ENCODE assay signal across 8 mouse cellular contexts in the genomic region with DNA sequence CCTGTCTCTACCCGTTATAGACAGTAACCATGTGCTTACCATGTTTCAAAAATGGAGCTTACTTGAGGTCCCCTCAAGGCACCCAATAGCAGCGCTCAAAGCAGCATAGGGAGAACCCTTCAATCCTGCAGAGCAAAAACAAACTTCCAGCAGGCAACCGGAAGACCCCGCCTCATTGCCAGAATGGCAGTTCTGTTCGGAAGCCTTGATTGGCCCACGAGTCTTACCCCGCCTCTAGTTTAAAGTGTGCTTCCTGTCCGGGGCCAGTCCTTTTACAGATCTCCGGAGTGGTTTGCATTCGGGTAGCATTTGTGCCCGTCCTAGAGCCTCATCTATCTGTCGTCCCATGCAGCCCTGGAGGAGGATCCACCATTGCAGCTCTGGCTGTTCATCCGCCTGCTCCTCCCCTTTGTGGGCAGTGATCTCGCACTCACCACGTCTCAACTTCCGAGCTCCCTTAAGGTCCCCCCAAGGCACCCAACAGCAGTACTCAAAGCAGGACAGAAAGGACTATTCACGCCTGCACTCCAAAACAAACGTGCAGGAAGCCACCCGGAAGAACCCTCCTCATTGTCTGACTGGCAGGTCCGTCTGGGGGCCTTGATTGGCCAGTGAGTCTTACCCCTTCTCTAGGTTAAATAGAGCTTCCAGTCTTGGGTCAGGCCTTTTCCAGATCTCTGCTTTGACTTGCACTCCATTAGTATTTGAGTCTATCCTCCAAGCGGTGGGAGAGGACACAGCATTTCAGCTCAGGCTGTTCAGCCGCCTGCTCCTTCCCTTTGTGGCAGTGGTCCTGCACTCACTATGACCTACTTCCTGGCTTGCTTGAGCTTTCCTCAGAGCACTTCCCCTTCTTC. TPM values are rescaled to one million over a fixed set of nuclear protein-coding genes. Genes with fewer than 3 reads are reported as not detected.
DNase-seq lines count a peak whose midpoint lies in the region; ATAC-seq and TF ChIP-seq lines count a peak whose summit lies in the region.
"Not testable (repeated sequence)": the region's sequence is repeated elsewhere in the genome, so short reads cannot be mapped to it uniquely, and the experiment has no call there.

No protein-coding gene starts in this region.

- 12% methylated on average over 22 of the region's 22 CpGs for WGBS in embryonic facial prominence, embryonic 13.5 days
- WGBS in kidney, adult 2 months, result 7% methylated on average over 22 of the region's 22 CpGs
- 14% methylated on average over 22 of the region's 22 CpGs for WGBS in limb, embryonic 11.5 days
- WGBS in midbrain, embryonic 13.5 days, result 11% methylated on average over 22 of the region's 22 CpGs
- WGBS in small intestine, adult 2 months, result 10% methylated on average over 22 of the region's 22 CpGs

- not testable (repeated sequence) for H3K27me3 ChIP-seq in embryonic facial prominence, embryonic 13.5 days; kidney, adult 2 months (replicated peaks; ENCODE audit: control insufficient read depth, insufficient read depth, low read length); limb, embryonic 11.5 days (ENCODE audit: control insufficient read depth, insufficient read depth, low read length); midbrain, embryonic 13.5 days; small intestine, adult 2 months (ENCODE audit: control insufficient read depth, insufficient read depth, low read length)

- peak overlapping the region; percentile 95 for H3K27ac ChIP-seq in embryonic facial prominence, embryonic 13.5 days
- peak overlapping the region; percentile 74 for H3K27ac ChIP-seq in kidney, adult 2 months (ENCODE audit: insufficient read depth, low read depth, low read length)
- H3K27ac ChIP-seq in limb, embryonic 11.5 days (replicated peaks; ENCODE audit: low read depth, low read length), result peak overlapping the region; percentile 75
- peak overlapping the region; percentile 88 for H3K27ac ChIP-seq in midbrain, embryonic 13.5 days
- H3K27ac ChIP-seq in small intestine, adult 2 months (ENCODE audit: insufficient read depth, low read depth, low read length), result peak overlapping the region; percentile 94

- not testable (repeated sequence) for TF ChIP-seq CTCF in kidney, adult 2 months (conservative IDR thresholded peaks at IDR 0.05; ENCODE audit: insufficient read depth, insufficient read length, low read depth, low read length); small intestine, adult 2 months (IDR thresholded peaks at IDR 0.05; ENCODE audit: extremely low read depth, insufficient read length, insufficient replicate concordance, low read depth, low read length)

- not testable (repeated sequence) for TF ChIP-seq POLR2A in kidney, adult 2 months (IDR thresholded peaks at IDR 0.05; ENCODE audit: low read depth, low read length)
- TF ChIP-seq POLR2A in small intestine, adult 2 months (IDR thresholded peaks at IDR 0.05; ENCODE audit: low read depth, low read length), result peak; percentile 42; the same call in 1 of the 2 replicates

- peak overlapping the region; percentile 74 for H3K9ac ChIP-seq in embryonic facial prominence, embryonic 13.5 days
- peak overlapping the region; percentile 59 for H3K9ac ChIP-seq in limb, embryonic 11.5 days (ENCODE audit: low read length)
- peak overlapping the region; percentile 69 for H3K9ac ChIP-seq in midbrain, embryonic 13.5 days (replicated peaks)

- DNase-seq in 3134 (ENCODE audit: extremely low read depth, insufficient read length, low spot score), result peak; percentile 81
- peak; percentile 85 to 87 for DNase-seq in adrenal gland, postnatal 36 days
- peak; percentile 89 to 92 for DNase-seq in heart, adult 18-20 months
- DNase-seq in kidney, adult 2 months, result peak; percentile 92
- DNase-seq in limb, embryonic 11.5 days (ENCODE audit: low spot score), result peak; percentile 77

- ATAC-seq in embryonic facial prominence, embryonic 13.5 days (ENCODE audit: insufficient number of reproducible peaks, insufficient read depth, low FRiP score, low TSS enrichment, low read depth), result peak; percentile 92
- peak; percentile 97 for ATAC-seq in limb, embryonic 11.5 days (ENCODE audit: insufficient number of reproducible peaks, low FRiP score, low TSS enrichment, low read depth)
- ATAC-seq in midbrain, embryonic 13.5 days, result peak; percentile 99

- H3K4me3 ChIP-seq in embryonic facial prominence, embryonic 13.5 days, result peak overlapping the region; percentile 53
- H3K4me3 ChIP-seq in kidney, adult 2 months (ENCODE audit: insufficient read depth, low read depth, low read length), result peak overlapping the region; percentile 75
- peak overlapping the region; percentile 43 for H3K4me3 ChIP-seq in limb, embryonic 11.5 days (ENCODE audit: low read depth, low read length)
- H3K4me3 ChIP-seq in midbrain, embryonic 13.5 days (replicated peaks), result peak overlapping the region; percentile 53
- H3K4me3 ChIP-seq in small intestine, adult 2 months (ENCODE audit: low read depth, low read length), result peak overlapping the region; percentile 93

- H3K4me2 ChIP-seq in embryonic facial prominence, embryonic 13.5 days, result peak overlapping the region; percentile 62
- H3K4me2 ChIP-seq in limb, embryonic 11.5 days (ENCODE audit: low read depth, severe bottlenecking), result peak overlapping the region; percentile 48
- peak overlapping the region; percentile 61 for H3K4me2 ChIP-seq in midbrain, embryonic 13.5 days (replicated peaks)

- not testable (repeated sequence) for H3K9me3 ChIP-seq in embryonic facial prominence, embryonic 13.5 days; limb, embryonic 11.5 days (ENCODE audit: control insufficient read depth, low read length); midbrain, embryonic 13.5 days

- not testable (repeated sequence) for H3K36me3 ChIP-seq in embryonic facial prominence, embryonic 13.5 days; kidney, adult 2 months (ENCODE audit: control insufficient read depth, insufficient read depth, low read length); limb, embryonic 11.5 days (ENCODE audit: control insufficient read depth, insufficient read depth, low read length); midbrain, embryonic 13.5 days; small intestine, adult 2 months (ENCODE audit: control insufficient read depth, insufficient read depth, low read length)

- not testable (repeated sequence) for H3K4me1 ChIP-seq in embryonic facial prominence, embryonic 13.5 days; kidney, adult 2 months (ENCODE audit: control insufficient read depth, insufficient read depth, low read length); limb, embryonic 11.5 days (ENCODE audit: control insufficient read depth, insufficient read depth, low read length); midbrain, embryonic 13.5 days (replicated peaks); small intestine, adult 2 months (ENCODE audit: control insufficient read depth, insufficient read depth, insufficient read length, low read length)

RNA-seq across cellular contexts. Expression of a gene that starts 22.0 kb away (rescaled TPM):
- 10 to 100 TPM; 80.0 to 92.4 TPM for total RNA-seq in adrenal gland, postnatal 36 days (2021)
- 6.3 and 7.8 TPM in 2 replicates for polyA plus RNA-seq in embryonic facial prominence, embryonic 13.5 days (2015; fragmentation: Nextera tagmentation; extraction: Ambion mirVana)
- 10 to 100 TPM; 44.6 to 52.3 TPM for total RNA-seq in heart, adult 18-20 months (2021)
- 11.0 and 13.3 TPM in 2 replicates for polyA plus RNA-seq in kidney, adult 2 months (2012; rRNA removed)
- polyA plus RNA-seq in limb, embryonic 11.5 days (2014; fragmentation: Nextera tagmentation; extraction: Ambion mirVana), result 2.7 and 3.5 TPM in 2 replicates
- 4.5 and 5.2 TPM in 2 replicates for polyA plus RNA-seq in midbrain, embryonic 13.5 days (2015; fragmentation: Nextera tagmentation; extraction: Ambion mirVana)
- polyA plus RNA-seq in small intestine, adult 2 months (2012; rRNA removed), result 7.6 and 16.2 TPM in 2 replicates

Comparison
In these comparisons a context has a peak if more than half of its experiments do, and no peak if none do; other contexts are left out.
1. Peak in every context shown above with its lines: DNase-seq, ATAC-seq, H3K4me3 ChIP-seq and H3K27ac ChIP-seq.
2. H3K4me3 ChIP-seq: peak in every context shown above with its lines; median percentile 93 in small intestine, adult 2 months; 75 in kidney, adult 2 months; 53 in embryonic facial prominence, embryonic 13.5 days; 53 in midbrain, embryonic 13.5 days; 43 in limb, embryonic 11.5 days.